Mouse (Mus musculus) liver, embryonic 14.5 days (tissue): Measurements from ENCODE around the gene Klhl3.

ENCODE experiments used
- CTCF ChIP-seq: IDR thresholded peaks from 2 replicates; pipeline ENCODE4 v1.5.1; 2016; ENCODE audit warnings: antibody characterized with exemption, low read depth, control low read depth
- EP300 ChIP-seq: IDR thresholded peaks from 2 replicates; pipeline ENCODE4 v1.6.1; 2016; ENCODE audit warnings: antibody characterized with exemption, low read depth

GRCm38 (mm10) chr13:58008038-58008364, 105.4 kb downstream of the Klhl3 start:
- TF ChIP-seq CTCF (no peak), EP300 (no peak)
